Mouse (Mus musculus): ENCODE results near the gene Col6a1. TPM values are rescaled to one million over a fixed set of nuclear protein-coding genes. Genes with fewer than 3 reads are reported as not detected.

Gene Col6a1
- polyA plus RNA-seq, 1 experiment from 2014 or later, result 5.9 TPM

GRCm38 (mm10) chr10:76668947-76669284 lies 57.1 kb downstream of the Col6a1 start:
- Histone ChIP-seq H3K36me3 (ENCODE audit: poor library complexity, severe bottlenecking) (no peaks in the 10 kb centered on the region), H3K9ac (no peak overlapping the region), H3K27me3 (no peaks in the 10 kb centered on the region), H3K4me1 (no peaks in the 10 kb centered on the region), H3K4me2 (no peak overlapping the region), H3K4me3 (no peak overlapping the region), H3K27ac (no peak overlapping the region), H3K9me3 (replicated peaks) (peaks cover 12% of the 10 kb centered on the region)
- ATAC-seq, result no peak
- WGBS, result 79% methylated on average over 7 of the region's 7 CpGs

DNA sequence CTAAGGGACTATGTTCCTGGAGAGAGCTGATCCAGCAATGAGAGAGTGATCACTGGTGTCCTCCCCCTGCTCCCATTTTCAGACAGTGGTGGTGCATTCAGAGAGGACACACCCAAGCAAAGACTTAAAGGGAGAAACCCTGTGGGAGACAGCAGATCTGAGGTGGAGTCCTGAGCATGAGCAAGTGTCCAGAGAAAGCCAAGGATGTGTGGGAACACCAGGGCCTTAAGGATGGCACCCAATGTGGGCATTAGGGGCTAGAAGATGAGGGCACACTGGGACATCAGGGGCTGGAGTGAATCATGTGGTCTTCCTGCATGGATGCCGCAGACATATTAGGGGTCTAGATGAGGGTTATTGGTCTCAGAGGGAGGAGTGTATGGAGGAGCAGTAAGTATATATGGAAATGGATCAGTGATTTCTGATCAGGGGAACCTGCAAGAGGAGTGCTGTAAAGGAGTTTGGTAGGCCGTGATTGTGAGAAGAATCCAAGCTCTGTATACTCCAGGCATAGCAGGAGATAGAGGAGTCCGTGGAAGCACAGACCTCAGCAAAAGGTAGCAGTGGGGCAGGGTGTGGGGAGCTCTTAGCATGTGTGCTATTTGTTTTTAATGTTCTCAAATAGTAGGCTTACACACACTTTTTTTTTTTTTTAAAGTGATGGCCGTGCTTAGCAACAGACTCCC lies 57.6 kb downstream of the Col6a1 start:
- H3K9me3 ChIP-seq (replicated peaks), result peaks cover 12% of the 10 kb centered on the region
- no peaks in the 10 kb centered on the region for H3K36me3 ChIP-seq (ENCODE audit: poor library complexity, severe bottlenecking)
- 93% methylated on average over 4 of the region's 4 CpGs for WGBS
- H3K4me1 ChIP-seq, result no peaks in the 10 kb centered on the region
- no peak overlapping the region for H3K4me3 ChIP-seq
- no peak for ATAC-seq
- no peaks in the 10 kb centered on the region for H3K27me3 ChIP-seq
- no peak overlapping the region for H3K27ac ChIP-seq
- H3K9ac ChIP-seq, result no peak overlapping the region
- H3K4me2 ChIP-seq, result no peak overlapping the region

DNA sequence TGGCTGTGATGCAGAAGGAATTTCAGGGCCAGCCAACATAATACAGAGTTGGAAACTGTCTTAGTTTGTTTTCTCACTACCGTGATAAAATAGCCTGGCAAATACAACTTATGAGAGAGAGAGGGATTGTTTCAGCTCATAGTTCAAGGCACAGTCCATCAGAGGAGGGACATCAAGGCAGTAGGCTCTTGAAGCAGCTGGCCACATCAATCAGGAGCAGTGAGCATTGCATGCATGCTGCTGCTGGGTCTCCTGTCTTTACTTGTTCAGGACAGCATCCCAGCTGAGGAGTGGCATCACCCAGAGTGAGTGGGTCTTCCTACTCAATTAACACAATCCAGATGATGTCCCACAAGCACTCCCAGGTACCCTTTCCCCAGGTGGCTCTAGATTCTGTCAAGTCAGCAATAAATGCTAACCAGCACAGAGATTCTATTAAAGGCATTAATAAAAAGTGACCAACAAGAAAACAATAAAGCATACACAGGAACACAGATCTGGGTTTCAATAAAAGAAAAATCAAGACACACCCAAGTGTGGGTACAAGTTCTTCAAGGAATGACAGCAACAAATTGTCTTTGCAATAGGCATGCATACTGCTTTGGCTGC lies 58.7 kb downstream of the Col6a1 start:
- WGBS, result 92% methylated on average over 1 of the region's 1 CpGs
- Histone ChIP-seq H3K27ac (no peak overlapping the region), H3K4me3 (no peak overlapping the region), H3K4me2 (no peak overlapping the region), H3K9me3 (replicated peaks) (peaks cover 12% of the 10 kb centered on the region), H3K9ac (no peak overlapping the region), H3K36me3 (ENCODE audit: poor library complexity, severe bottlenecking) (no peaks in the 10 kb centered on the region), H3K4me1 (no peaks in the 10 kb centered on the region), H3K27me3 (no peaks in the 10 kb centered on the region)
- no peak for ATAC-seq

DNA sequence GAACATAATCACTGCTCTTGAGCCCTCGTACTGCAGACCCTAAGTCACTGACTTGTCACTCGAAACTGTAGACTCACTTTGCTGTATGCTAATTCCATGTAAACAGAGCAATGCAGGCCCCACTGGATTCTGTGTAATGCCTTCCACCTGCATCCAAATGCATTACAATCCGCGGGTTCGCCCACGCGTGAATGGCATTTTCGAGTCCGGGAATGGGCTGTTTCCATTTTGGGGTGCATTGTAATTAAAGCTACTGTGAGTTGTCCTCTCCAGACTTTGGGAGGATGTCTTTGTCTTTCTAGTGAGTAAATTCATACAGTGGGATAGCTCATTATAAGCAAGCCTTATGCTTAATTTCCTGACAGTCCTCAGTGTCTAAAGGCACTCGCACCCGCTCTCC lies 60.4 kb downstream of the Col6a1 start:
- Histone ChIP-seq H3K9ac (no peak overlapping the region), H3K4me3 (no peak overlapping the region), H3K27ac (no peak overlapping the region), H3K4me2 (no peak overlapping the region), H3K36me3 (ENCODE audit: poor library complexity, severe bottlenecking) (no peaks in the 10 kb centered on the region), H3K9me3 (replicated peaks) (peaks cover 12% of the 10 kb centered on the region), H3K27me3 (no peaks in the 10 kb centered on the region), H3K4me1 (no peaks in the 10 kb centered on the region)
- no peak for ATAC-seq
- 89% methylated on average over 11 of the region's 11 CpGs for WGBS

- no peaks in the 10 kb centered on the region for H3K36me3 ChIP-seq (ENCODE audit: poor library complexity, severe bottlenecking)
- no peaks in the 10 kb centered on the region for H3K27me3 ChIP-seq
- no peak overlapping the region for H3K4me3 ChIP-seq
- peaks cover 12% of the 10 kb centered on the region for H3K9me3 ChIP-seq (replicated peaks)
- 84% methylated on average over 20 of the region's 20 CpGs for WGBS
- no peak overlapping the region for H3K9ac ChIP-seq
- H3K27ac ChIP-seq, result no peak overlapping the region
- no peak overlapping the region for H3K4me2 ChIP-seq
- no peaks in the 10 kb centered on the region for H3K4me1 ChIP-seq
- ATAC-seq, result no peak
Measured at GRCm38 (mm10) chr10:76664156-76665115, 61.5 kb downstream of the Col6a1 start.

Other genes starting within 250 kb of the Col6a1 start
- gene Lss, start 194.6 kb downstream of the Col6a1 start, polyA plus RNA-seq (2015; fragmentation: Nextera tagmentation; extraction: Ambion mirVana), result 48.4 and 51.6 TPM in 2 replicates
- 0.22 TPM in 1 of 2 replicates, not detected in the other for gene Spatc1l, start 163.9 kb downstream of the Col6a1 start, polyA plus RNA-seq (2015; fragmentation: Nextera tagmentation; extraction: Ambion mirVana)
- gene Ftcd, start 150.5 kb downstream of the Col6a1 start, polyA plus RNA-seq (2015; fragmentation: Nextera tagmentation; extraction: Ambion mirVana), result not detected in 2 replicates
- 4.4 and 5.4 TPM in 2 replicates for gene Col6a2, start 102.5 kb downstream of the Col6a1 start, polyA plus RNA-seq (2015; fragmentation: Nextera tagmentation; extraction: Ambion mirVana)
- 49.3 and 52.5 TPM in 2 replicates for gene Pcbp3, start 235.7 kb upstream of the Col6a1 start, polyA plus RNA-seq (2015; fragmentation: Nextera tagmentation; extraction: Ambion mirVana)